Mouse (Mus musculus): ENCODE results near the gene Tbc1d14.
A peak's percentile ranks its signal among the peaks of the same experiment; 100 is the strongest.

Gene Tbc1d14

GRCm38 (mm10) chr5:36553886-36554285, 39.2 kb downstream of the Tbc1d14 start:
- DNase-seq (ENCODE audit: low read depth) = no peak

- no peak for DNase-seq (ENCODE audit: low read depth)
Measured at GRCm38 (mm10) chr5:36553056-36553606, 39.9 kb downstream of the Tbc1d14 start.

DNA sequence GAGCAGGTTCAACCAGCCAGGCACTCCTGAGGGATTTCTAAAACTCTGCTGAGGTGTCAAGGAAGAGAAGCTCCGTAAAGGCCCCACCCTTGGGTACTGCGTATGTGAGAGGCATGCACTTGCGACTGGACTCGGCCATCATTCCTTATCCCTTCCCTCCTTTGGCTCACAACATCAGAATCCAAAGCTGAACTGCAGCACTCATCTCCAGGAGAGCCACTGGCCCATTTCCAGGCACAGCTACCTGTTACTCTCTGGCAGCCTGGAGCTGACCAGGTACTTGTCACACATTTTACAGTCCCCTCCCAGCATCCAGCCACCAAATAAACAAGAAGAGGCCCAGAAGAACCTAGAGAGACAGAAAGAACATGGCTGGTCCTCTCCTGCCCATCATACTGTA, 40.7 kb downstream of the Tbc1d14 start:
- DNase-seq (ENCODE audit: low read depth) = no peak

GRCm38 (mm10) chr5:36549243-36549642, 43.8 kb downstream of the Tbc1d14 start:
- no peak for DNase-seq (ENCODE audit: low read depth)

GRCm38 (mm10) chr5:36544765-36545164, 48.3 kb downstream of the Tbc1d14 start:
- DNase-seq (ENCODE audit: low read depth) = no peak

DNA sequence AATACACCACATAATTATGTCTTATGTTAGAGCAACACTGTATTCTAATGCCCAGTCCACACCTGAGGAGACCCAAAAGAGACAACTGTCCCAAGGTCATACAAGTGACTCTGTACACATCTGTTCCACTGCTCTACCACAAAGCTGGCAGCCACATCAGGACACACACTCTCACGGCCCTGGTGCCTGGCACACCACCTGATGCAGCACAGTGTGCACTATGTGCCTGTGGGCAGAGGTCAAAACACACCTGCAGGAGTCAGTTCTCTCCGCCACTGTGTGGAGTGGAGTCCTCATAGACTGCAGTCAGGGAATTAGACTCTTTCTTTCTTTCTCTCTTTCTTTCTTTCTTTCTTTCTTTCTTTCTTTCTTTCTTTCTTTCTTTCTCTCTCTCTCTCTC, 52.1 kb downstream of the Tbc1d14 start:
- no peak for DNase-seq (ENCODE audit: low read depth)

GRCm38 (mm10) chr5:36538576-36539187, 54.4 kb downstream of the Tbc1d14 start:
- DNase-seq (ENCODE audit: low read depth) = peak; percentile 70

- no peak for DNase-seq (ENCODE audit: low read depth)
Measured at GRCm38 (mm10) chr5:36536424-36536823, 56.7 kb downstream of the Tbc1d14 start.

DNA sequence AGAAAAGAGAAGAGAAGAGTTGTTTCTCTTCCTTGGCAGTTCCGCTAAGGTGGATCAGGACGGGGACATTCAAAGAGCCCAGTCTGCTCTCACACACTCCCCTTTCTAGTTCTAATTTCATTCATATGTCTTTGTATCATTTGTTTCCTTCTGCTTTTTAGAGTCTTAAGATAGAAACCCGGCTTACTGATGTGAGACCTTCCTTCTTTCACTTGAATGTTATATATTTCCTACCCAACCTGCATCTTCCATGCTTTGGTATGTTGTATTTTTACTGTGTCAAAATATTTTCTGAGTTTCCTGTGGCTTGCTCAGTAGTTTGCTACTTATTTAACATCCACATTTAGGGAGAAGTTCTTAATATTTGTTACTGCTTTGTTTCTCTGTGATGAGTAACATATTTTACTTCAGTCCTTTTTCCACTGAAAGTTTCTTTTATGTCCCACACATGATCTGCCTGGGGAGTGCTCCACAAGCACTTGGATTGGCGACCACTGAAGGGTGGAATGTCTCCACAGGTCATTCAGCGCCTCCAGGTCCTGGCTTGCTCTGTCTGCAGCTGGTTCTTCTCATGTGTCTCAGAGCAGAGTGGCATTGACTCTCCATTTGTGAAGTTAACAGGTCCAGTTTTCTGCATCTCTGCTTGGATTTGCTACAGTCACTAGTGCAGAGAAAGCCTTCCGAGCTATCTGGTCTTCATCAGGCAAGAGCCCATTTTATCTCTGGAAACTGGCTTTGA, 57.5 kb downstream of the Tbc1d14 start:
- DNase-seq (ENCODE audit: low read depth) = no peak

DNA sequence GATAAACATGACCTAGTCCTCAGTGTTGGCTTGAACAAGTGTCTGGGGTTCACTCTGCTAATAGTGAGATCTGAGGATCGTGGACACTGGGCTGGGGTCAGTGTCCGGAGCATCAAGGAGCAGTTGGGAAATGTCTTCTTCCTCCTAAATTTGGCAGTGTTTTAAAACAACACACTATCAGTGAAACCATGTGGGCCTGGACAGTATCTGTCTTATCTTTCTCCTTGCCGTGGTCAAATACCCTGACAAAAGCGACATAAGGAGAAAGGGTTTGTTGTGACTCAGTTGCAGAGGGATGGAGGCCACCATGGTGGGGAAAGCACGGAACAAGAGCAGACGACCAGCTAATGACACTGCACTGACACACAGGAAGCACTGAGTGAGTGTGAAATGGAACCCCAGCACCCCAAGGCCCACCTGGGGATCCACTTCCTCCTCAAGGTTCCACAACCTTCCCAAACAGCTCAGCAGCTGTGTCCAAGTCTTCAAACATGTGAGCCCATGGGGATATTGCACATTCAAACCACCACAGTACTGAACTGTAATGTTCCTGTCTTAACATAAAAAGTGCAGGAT, 58.5 kb downstream of the Tbc1d14 start:
- no peak for DNase-seq (ENCODE audit: low read depth)

- DNase-seq (ENCODE audit: low read depth) = peak; percentile 82
Measured at GRCm38 (mm10) chr5:36530129-36530751, 62.8 kb downstream of the Tbc1d14 start.

GRCm38 (mm10) chr5:36529698-36530097, 63.4 kb downstream of the Tbc1d14 start:
- no peak for DNase-seq (ENCODE audit: low read depth)

DNA sequence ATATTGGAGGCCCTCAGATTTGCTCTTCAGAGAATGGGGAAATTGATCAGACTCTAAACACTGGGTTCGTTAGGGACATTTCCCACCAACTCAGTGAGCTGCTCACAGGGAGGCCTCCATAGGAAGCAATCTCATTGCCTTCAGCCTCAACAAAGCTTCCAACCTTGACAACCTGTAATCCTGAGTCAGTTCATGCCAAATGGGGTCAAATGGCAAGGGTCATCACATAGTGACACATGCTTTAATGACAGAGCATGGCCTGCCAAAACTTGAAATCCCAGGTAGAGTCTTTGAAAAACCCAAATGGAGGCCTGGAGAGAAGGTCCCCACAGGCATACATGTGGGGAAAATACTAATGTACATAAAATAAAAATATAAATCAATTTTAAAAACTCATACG, 66.2 kb downstream of the Tbc1d14 start:
- DNase-seq (ENCODE audit: low read depth) = no peak

GRCm38 (mm10) chr5:36526274-36526673, 66.8 kb downstream of the Tbc1d14 start:
- DNase-seq (ENCODE audit: low read depth) = no peak

DNA sequence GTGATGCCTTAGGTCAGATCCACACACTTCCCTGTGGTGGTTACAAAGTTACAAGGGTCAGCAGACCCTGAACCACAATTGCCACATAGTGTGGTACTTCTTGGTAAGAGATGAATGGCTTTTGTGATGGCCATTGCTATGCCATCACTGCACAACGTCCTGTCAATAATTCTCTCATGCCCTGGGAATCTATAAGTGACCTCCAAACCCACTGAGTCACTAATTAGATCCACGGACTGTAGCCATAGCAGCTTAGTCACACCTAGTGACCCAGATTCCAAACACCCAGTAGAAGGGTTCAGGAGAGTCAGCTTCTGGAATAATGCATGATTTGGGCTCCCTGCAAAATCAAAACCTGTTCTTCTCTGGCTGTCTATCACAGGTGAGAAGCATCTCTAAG, 67.9 kb downstream of the Tbc1d14 start:
- DNase-seq (ENCODE audit: low read depth) = no peak

DNA sequence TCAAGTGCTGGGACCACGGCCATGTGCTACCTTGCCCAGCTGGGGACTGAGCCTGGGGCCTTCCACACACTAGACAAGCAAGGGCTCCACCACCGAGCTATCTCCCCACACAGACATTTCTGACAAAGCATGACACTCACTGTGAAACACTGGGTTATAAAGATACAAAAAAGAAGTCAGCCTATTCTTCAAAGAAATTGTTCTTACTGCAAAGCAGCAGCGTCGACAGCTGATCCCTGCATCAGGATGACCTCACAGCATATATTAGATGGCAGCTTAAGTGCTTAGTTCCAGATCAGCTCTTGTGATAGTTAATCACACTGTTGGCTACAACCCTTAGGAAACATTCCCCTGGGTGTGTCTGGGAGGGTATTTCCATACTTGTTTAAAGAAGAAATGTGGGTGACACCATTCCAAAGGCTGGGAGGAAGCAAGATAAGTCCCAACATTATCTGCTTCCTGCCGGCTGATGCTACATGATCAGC, 69.8 kb downstream of the Tbc1d14 start:
- no peak for DNase-seq (ENCODE audit: low read depth)

GRCm38 (mm10) chr5:36522782-36523181, 70.3 kb downstream of the Tbc1d14 start:
- DNase-seq (ENCODE audit: low read depth) = no peak

- DNase-seq (ENCODE audit: low read depth) = no peak
Measured at GRCm38 (mm10) chr5:36519751-36520150, 73.3 kb downstream of the Tbc1d14 start.

GRCm38 (mm10) chr5:36517596-36517995, 75.5 kb downstream of the Tbc1d14 start:
- no peak for DNase-seq (ENCODE audit: low read depth)

GRCm38 (mm10) chr5:36515558-36515957, 77.5 kb downstream of the Tbc1d14 start:
- DNase-seq (ENCODE audit: low read depth) = no peak

DNA sequence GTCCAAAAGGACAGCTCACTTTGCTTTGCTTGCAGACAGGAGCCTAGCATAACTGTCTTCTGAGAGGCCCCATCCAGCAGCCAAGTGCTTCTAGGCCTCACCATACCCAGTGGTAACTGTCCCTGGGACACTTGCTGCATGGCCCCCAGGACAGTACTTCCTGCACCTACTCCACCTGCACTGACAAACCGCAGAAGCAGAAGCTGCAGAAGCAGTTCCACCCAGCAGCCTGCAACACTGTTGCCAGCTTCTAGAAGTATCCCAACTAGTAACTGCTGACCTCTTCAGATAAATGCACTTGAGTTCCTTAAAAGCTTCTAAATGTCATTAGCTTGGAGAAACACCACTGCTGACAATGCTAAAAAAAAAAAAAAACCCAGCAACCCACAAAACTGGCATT, 78.0 kb downstream of the Tbc1d14 start:
- no peak for DNase-seq (ENCODE audit: low read depth)

DNA sequence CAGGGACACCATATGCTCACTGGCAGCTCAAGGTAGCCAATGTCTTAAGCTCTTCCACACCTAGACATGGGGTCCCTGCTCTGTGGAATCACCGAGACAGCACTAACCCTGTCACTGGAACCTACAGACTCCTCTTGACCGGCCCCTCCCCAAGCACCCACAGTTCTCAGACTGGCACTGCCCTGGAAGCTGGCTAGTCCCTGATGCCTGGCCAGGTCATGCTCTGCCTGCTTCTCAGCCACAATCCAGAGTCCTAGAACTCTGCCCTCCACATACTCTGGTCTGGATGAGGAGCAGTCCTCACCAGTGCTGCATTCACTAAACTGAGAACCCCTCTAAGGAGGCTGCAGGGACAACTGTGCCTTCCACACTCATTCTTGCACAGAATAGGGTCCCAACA, 82.1 kb downstream of the Tbc1d14 start:
- DNase-seq (ENCODE audit: low read depth) = no peak

GRCm38 (mm10) chr5:36508351-36508750, 84.7 kb downstream of the Tbc1d14 start:
- no peak for DNase-seq (ENCODE audit: low read depth)

Data from c-Kit-positive CD71-negative TER-119-negative erythroid progenitor cells, embryonic 14.5 days (primary cell).